Mouse (Mus musculus) hindbrain, embryonic 11.5 days (tissue): ENCODE data around the gene Itga5. TPM values are rescaled to one million over a fixed set of nuclear protein-coding genes. Genes with fewer than 3 reads are reported as not detected.

ENCODE experiments used
- ATAC-seq: fragments of 200-750 bp; cut with Nextera tagmentation; 2 replicates; pipeline ENCODE4 v1.8.0; 2017; ENCODE audit warnings: mild to moderate bottlenecking, moderate TSS enrichment, moderate library complexity; ENCODE audit not compliant: low FRiP score
- DNase-seq: peaks from one replicate; pipeline ENCODE4 v3.0.0-alpha.2; 2015; ENCODE audit warnings: low spot score
- H3K27ac ChIP-seq: fragments of 300-500 bp; sonication (generic); 2 replicates; pipeline ENCODE4 v1.5.1; 2014; ENCODE audit warnings: mild to moderate bottlenecking, low read depth, low read length
- H3K27me3 ChIP-seq: fragments of 300-500 bp; sonication (generic); 2 replicates; pipeline ENCODE4 v1.6.1; 2014; ENCODE audit warnings: mild to moderate bottlenecking, low read length, moderate library complexity, mixed read lengths; ENCODE audit not compliant: control insufficient read depth, insufficient read depth
- H3K36me3 ChIP-seq: fragments of 300-500 bp; sonication (generic); 2 replicates; pipeline ENCODE4 v1.6.1; 2014; ENCODE audit warnings: mild to moderate bottlenecking, low read length, moderate library complexity, mixed read lengths; ENCODE audit not compliant: control insufficient read depth, insufficient read depth
- H3K4me1 ChIP-seq: fragments of 300-500 bp; sonication (generic); replicated peaks from 2 replicates; pipeline ENCODE4 v1.6.1; 2014; ENCODE audit warnings: low read length, mixed read lengths; ENCODE audit not compliant: control insufficient read depth, insufficient read depth
- H3K4me2 ChIP-seq: fragments of 300-500 bp; sonication (generic); replicated peaks from 2 replicates; pipeline ENCODE4 v1.6.1; 2014; ENCODE audit warnings: mild to moderate bottlenecking, low read depth, low read length
- H3K4me3 ChIP-seq: fragments of 300-500 bp; sonication (generic); 2 replicates; pipeline ENCODE4 v1.5.1; 2014; ENCODE audit warnings: low read depth, low read length
- H3K9ac ChIP-seq: fragments of 300-500 bp; sonication (generic); 2 replicates; pipeline ENCODE4 v1.6.1; 2014; ENCODE audit warnings: low read depth, low read length
- H3K9me3 ChIP-seq: fragments of 300-500 bp; sonication (generic); 2 replicates; pipeline ENCODE4 v1.6.1; 2016; ENCODE audit warnings: low read length; ENCODE audit not compliant: control insufficient read depth
- WGBS: fragments of 180-500 bp; shearing (Covaris S2); extraction: QIAGEN DNeasy Blood & Tissue Kit; methylation state at CpG from one replicate; pipeline ENCODE4 v1.1.7; 2014; 5-methylcytosine and 5-hydroxymethylcytosine counted together
- polyA plus RNA-seq: library from polyadenylated mRNA; unstranded; fragments of >200 nt; fragmentation: Nextera tagmentation; extraction: Ambion mirVana; gene quantifications from 2 replicates; pipeline ENCODE4 v1.2.1, GENCODE M21; 2014

The Itga5 gene
- polyA plus RNA-seq, 1 experiment from 2014 or later, result 20.0 TPM

- DNase-seq (no peak), ATAC-seq (no peak)
- H3K4me3 ChIP-seq, result no peak overlapping the region
- no peak overlapping the region for H3K27ac ChIP-seq
- WGBS, result 71% methylated on average over 3 of the region's 3 CpGs
- no peaks in the 10 kb centered on the region for H3K4me1 ChIP-seq
- no peak overlapping the region for H3K4me2 ChIP-seq
- H3K9ac ChIP-seq, result no peak overlapping the region
- H3K9me3 ChIP-seq, result no peaks in the 10 kb centered on the region
- H3K27me3 ChIP-seq, result no peaks in the 10 kb centered on the region
- no peaks in the 10 kb centered on the region for H3K36me3 ChIP-seq
Observed at GRCm38 (mm10) chr15:103378665-103379356, 12.2 kb upstream of the Itga5 start.

- Histone ChIP-seq H3K27ac (no peak overlapping the region), H3K27me3 (no peaks in the 10 kb centered on the region), H3K4me3 (no peak overlapping the region), H3K4me2 (no peak overlapping the region), H3K9ac (no peak overlapping the region), H3K9me3 (no peaks in the 10 kb centered on the region), H3K36me3 (no peaks in the 10 kb centered on the region), H3K4me1 (no peaks in the 10 kb centered on the region)
- 66% methylated on average over 3 of the region's 3 CpGs for WGBS
- ATAC-seq (no peak), DNase-seq (no peak)
Observed at GRCm38 (mm10) chr15:103377752-103378664, 11.4 kb upstream of the Itga5 start.

GRCm38 (mm10) chr15:103376837-103377269 lies 10.3 kb upstream of the Itga5 start:
- H3K36me3 ChIP-seq, result no peaks in the 10 kb centered on the region
- H3K4me1 ChIP-seq, result no peaks in the 10 kb centered on the region
- no peaks in the 10 kb centered on the region for H3K9me3 ChIP-seq
- H3K27me3 ChIP-seq, result no peaks in the 10 kb centered on the region
- 73% methylated on average over 8 of the region's 8 CpGs for whole genome bisulfite sequencing
- DNase-seq (no peak), ATAC-seq (no peak)
- H3K4me2 ChIP-seq, result no peak overlapping the region
- H3K9ac ChIP-seq, result no peak overlapping the region
- H3K4me3 ChIP-seq, result no peak overlapping the region
- no peak overlapping the region for H3K27ac ChIP-seq

- no peaks in the 10 kb centered on the region for H3K4me1 ChIP-seq
- no peak for ATAC-seq
- H3K9ac ChIP-seq, result no peak overlapping the region
- H3K36me3 ChIP-seq, result no peaks in the 10 kb centered on the region
- no peaks in the 10 kb centered on the region for H3K27me3 ChIP-seq
- no peak overlapping the region for H3K27ac ChIP-seq
- H3K4me3 ChIP-seq, result no peak overlapping the region
- H3K9me3 ChIP-seq, result no peaks in the 10 kb centered on the region
- no peak for DNase-seq
- no peak overlapping the region for H3K4me2 ChIP-seq
- WGBS, result 86% methylated on average over 4 of the region's 4 CpGs
Observed at GRCm38 (mm10) chr15:103375112-103375800, 8.7 kb upstream of the Itga5 start.

GRCm38 (mm10) chr15:103372461-103372860 lies 5.9 kb upstream of the Itga5 start:
- no peak overlapping the region for H3K9ac ChIP-seq
- no peaks in the 10 kb centered on the region for H3K4me1 ChIP-seq
- no peaks in the 10 kb centered on the region for H3K27me3 ChIP-seq
- no peaks in the 10 kb centered on the region for H3K9me3 ChIP-seq
- DNase-seq (no peak), ATAC-seq (no peak)
- H3K4me2 ChIP-seq, result no peak overlapping the region
- H3K27ac ChIP-seq, result no peak overlapping the region
- no peaks in the 10 kb centered on the region for H3K36me3 ChIP-seq
- H3K4me3 ChIP-seq, result no peak overlapping the region

- H3K27ac ChIP-seq, result no peak overlapping the region
- no peaks in the 10 kb centered on the region for H3K9me3 ChIP-seq
- ATAC-seq (no peak), DNase-seq (no peak)
- no peak overlapping the region for H3K4me2 ChIP-seq
- H3K9ac ChIP-seq, result no peak overlapping the region
- H3K27me3 ChIP-seq, result no peaks in the 10 kb centered on the region; the same call in 1 of the 2 replicates
- no peaks in the 10 kb centered on the region for H3K36me3 ChIP-seq
- no peak overlapping the region for H3K4me3 ChIP-seq
- WGBS, result 85% methylated on average over 1 of the region's 1 CpGs
- H3K4me1 ChIP-seq, result no peaks in the 10 kb centered on the region
Observed at GRCm38 (mm10) chr15:103371741-103372140, 5.2 kb upstream of the Itga5 start.

GRCm38 (mm10) chr15:103371208-103371607 lies 4.6 kb upstream of the Itga5 start:
- H3K9me3 ChIP-seq, result no peaks in the 10 kb centered on the region
- 45% methylated on average over 2 of the region's 2 CpGs for WGBS
- no peak overlapping the region for H3K9ac ChIP-seq
- H3K4me2 ChIP-seq, result no peak overlapping the region
- no peak overlapping the region for H3K4me3 ChIP-seq
- no peaks in the 10 kb centered on the region; the same call in 1 of the 2 replicates for H3K27me3 ChIP-seq
- no peak overlapping the region for H3K27ac ChIP-seq
- DNase-seq (no peak), ATAC-seq (no peak)
- H3K4me1 ChIP-seq, result no peaks in the 10 kb centered on the region
- H3K36me3 ChIP-seq, result no peaks in the 10 kb centered on the region

GRCm38 (mm10) chr15:103370462-103370861 lies 3.9 kb upstream of the Itga5 start:
- Histone ChIP-seq H3K4me1 (no peaks in the 10 kb centered on the region), H3K27me3 (peaks cover 2% of the 10 kb centered on the region; the same call in 1 of the 2 replicates), H3K36me3 (no peaks in the 10 kb centered on the region), H3K9ac (no peak overlapping the region), H3K4me2 (no peak overlapping the region), H3K9me3 (no peaks in the 10 kb centered on the region), H3K4me3 (no peak overlapping the region), H3K27ac (no peak overlapping the region)
- no peak for DNase-seq
- 58% methylated on average over 4 of the region's 4 CpGs for WGBS
- no peak for ATAC-seq
